Mouse (Mus musculus): ENCODE results near the gene Slc41a1.

DNA sequence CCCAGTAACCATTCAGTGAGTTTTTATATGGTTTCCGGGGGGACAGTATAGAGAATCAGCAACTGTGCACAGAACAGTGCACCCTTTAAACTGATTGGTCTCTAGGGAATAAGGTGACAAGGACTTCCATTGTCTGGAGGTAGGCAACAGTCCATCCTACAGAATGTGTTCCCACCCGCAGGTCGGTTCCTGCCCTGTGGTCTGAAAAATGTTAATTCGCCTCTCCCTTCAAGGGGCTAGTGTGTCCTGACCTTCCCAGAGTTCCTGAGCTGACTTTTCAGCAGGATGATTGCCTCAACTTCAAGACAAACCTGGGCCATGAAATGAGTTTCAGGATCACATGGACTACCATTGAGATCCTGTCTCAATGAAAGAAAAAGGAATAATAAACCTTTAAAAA is 64.1 kb downstream of the Slc41a1 start:
- TF ChIP-seq CTCF (IDR thresholded peaks at IDR 0.05; ENCODE audit: insufficient read depth, low read depth, low read length) (no peak), POLR2A (IDR thresholded peaks at IDR 0.05; ENCODE audit: insufficient read depth, low read depth, low read length) (no peak)

Data from olfactory bulb, adult 2 months (tissue).